Mouse (Mus musculus): ENCODE measurements around the gene Tnrc6b.

DNA sequence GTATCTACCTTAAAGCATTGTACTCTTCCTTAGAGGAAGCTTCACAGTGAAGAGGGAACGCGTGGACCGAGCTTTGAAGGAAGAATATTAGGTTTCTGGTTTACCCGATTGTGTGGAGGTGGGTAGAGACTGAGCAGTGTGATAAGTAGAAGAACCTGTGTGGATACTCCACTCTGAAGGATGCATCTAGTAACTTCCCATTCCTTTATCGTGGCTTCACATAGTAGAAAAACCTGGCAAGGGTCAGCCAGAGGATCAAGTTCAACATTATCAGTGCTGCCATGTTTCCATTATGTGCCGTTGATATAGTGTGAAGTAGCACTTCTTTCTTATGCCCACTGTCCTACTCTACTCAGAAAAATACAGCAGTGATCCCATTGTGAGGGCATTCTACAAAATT is 53.6 kb downstream of the Tnrc6b start:
- no peak for TF ChIP-seq CTCF (IDR thresholded peaks at IDR 0.05; ENCODE audit: low read depth, low read length)
- no peak for TF ChIP-seq POLR2A (IDR thresholded peaks at IDR 0.05; ENCODE audit: extremely low read depth, insufficient read depth, low read length)
